9 mouse cellular contexts compared by ENCODE assay signal in genomic region chr3:133516137-133516536, GRCm38 (mm10). TPM values are rescaled to one million over a fixed set of nuclear protein-coding genes. Genes with fewer than 3 reads are reported as not detected.
DNase-seq lines count a peak whose midpoint lies in the region; ATAC-seq lines count a peak whose summit lies in the region.
"Had no signal": no experiment of that assay in that cellular context is flagged by ENCODE, and none has a peak within 500 bp of the region (broad histone marks: within the 10 kb centered on the region; RNA-seq: fewer than 3 reads in every experiment).

No protein-coding gene starts in this region.

- H3K4me1 ChIP-seq in kidney, embryonic 14.5 days (ENCODE audit: control insufficient read depth, insufficient read depth, low read length): no peaks in the 10 kb centered on the region

- no peak overlapping the region for H3K27ac ChIP-seq in kidney, embryonic 14.5 days (ENCODE audit: low read depth, low read length)
- H3K27ac ChIP-seq: liver, embryonic 14.5 days had no signal

- H3K9ac ChIP-seq in kidney, embryonic 14.5 days (ENCODE audit: low read depth, low read length): no peak overlapping the region
- H3K9ac ChIP-seq: liver, embryonic 14.5 days had no signal

- peak; percentile 51 for DNase-seq in kidney, adult 18-20 months
- peak; percentile 66 for DNase-seq in MN1 (ENCODE audit: low spot score)
- peak; percentile 63 for DNase-seq in cerebellum, adult 9-11 months
- peak; percentile 93 for DNase-seq in heart, postnatal 10 days
- no peak for DNase-seq in layer of hippocampus, adult 18-20 months (ENCODE audit: low spot score in 2 of 2)

- H3K9me3 ChIP-seq in kidney, embryonic 14.5 days (ENCODE audit: control insufficient read depth, low read length): no peaks in the 10 kb centered on the region

- 88% methylated on average over 6 of the region's 6 CpGs for WGBS in kidney, embryonic 14.5 days

- no peak overlapping the region for H3K4me2 ChIP-seq in kidney, embryonic 14.5 days (replicated peaks; ENCODE audit: low read depth, low read length)

- intact Hi-C loops in heart, postnatal 10 days (cut with DNase I): loop anchor here (10.0 kb wide), 1 partner anchor 181 kb away; no protein-coding TSS in a partner anchor

- H3K27me3 ChIP-seq in kidney, embryonic 14.5 days (ENCODE audit: control insufficient read depth, insufficient read depth, low read length): no peaks in the 10 kb centered on the region

- no peak overlapping the region for H3K4me3 ChIP-seq in kidney, embryonic 14.5 days (ENCODE audit: low read length)

- peaks cover 12% of the 10 kb centered on the region; the same call in 1 of the 2 replicates for H3K36me3 ChIP-seq in kidney, embryonic 14.5 days (ENCODE audit: control insufficient read depth, insufficient read depth, low read length)

- no peak for ATAC-seq in kidney, embryonic 14.5 days (ENCODE audit: low FRiP score, low TSS enrichment)
- peak; percentile 78 for ATAC-seq in megakaryocyte-erythroid progenitor cell, adult 5-6 weeks (replicated peaks; ENCODE audit: low FRiP score, low TSS enrichment, poor library complexity, severe bottlenecking)
- ATAC-seq in granulocyte monocyte progenitor cell, adult 5-6 weeks (replicated peaks; ENCODE audit: poor library complexity, severe bottlenecking): no peak

RNA-seq across cellular contexts. Expression of gene Tet2, which starts 28.8 kb away (rescaled TPM):
- 20.2 and 24.8 TPM in 2 replicates for polyA plus RNA-seq in kidney, embryonic 14.5 days (2014; fragmentation: Nextera tagmentation; extraction: Ambion mirVana)
- total RNA-seq in heart, postnatal 10 days (2021): 10 to 100 TPM; 41.3 to 44.4 TPM
- total RNA-seq in megakaryocyte-erythroid progenitor cell, adult 5-6 weeks (2014; fragmentation: Nextera tagmentation): 35.1 and 38.7 TPM in 2 replicates
- total RNA-seq in megakaryocyte-erythroid progenitor cell, adult 5-6 weeks (2017): 26.5 and 29.9 TPM in 2 replicates
- total RNA-seq in granulocyte monocyte progenitor cell, adult 5-6 weeks (2014; fragmentation: Nextera tagmentation): 79.7 and 95.8 TPM in 2 replicates
- 60.2 and 63.6 TPM in 2 replicates for total RNA-seq in granulocyte monocyte progenitor cell, adult 5-6 weeks (2017)
- 10 to 100 TPM; 38.3 to 39.7 TPM for total RNA-seq in layer of hippocampus, adult 18-20 months (2021)

Comparison
In these comparisons a context has a peak if more than half of its experiments do, and no peak if none do; other contexts are left out.
1. DNase-seq: peak in kidney, adult 18-20 months (single experiment), MN1 (single experiment), cerebellum, adult 9-11 months (single experiment) and heart, postnatal 10 days (2 of 2); none in layer of hippocampus, adult 18-20 months (0 of 2).